Mouse (Mus musculus): ENCODE measurements around the gene Tns1.

Gene Tns1

DNA sequence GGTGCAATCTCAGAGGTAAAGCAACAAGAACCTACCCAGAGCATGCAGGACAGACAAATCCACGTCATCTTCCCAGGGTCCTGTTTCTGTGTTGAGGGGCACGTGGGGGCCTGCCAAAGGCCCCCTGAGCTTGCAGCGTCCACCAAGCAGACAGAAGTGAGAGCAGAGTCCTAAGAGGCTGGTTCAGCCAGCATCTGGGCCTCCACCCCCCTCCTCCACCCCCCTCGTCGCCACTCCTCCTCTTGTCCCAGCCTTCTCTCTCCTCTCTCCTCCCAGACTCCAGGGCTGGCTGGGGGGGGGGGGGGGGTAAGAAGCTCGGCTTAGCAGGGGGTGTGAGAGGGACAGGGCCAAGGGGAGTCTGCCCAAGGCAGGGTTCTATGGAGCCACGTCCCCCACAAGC is 33.1 kb downstream of the Tns1 start:
- no peak for DNase-seq (ENCODE audit: low spot score in 2 of 2)

GRCm38 (mm10) chr1:74090329-74090728 is 33.9 kb downstream of the Tns1 start:
- DNase-seq (ENCODE audit: low spot score in 2 of 2) = no peak

- DNase-seq (ENCODE audit: low spot score in 2 of 2) = no peak
Measured at GRCm38 (mm10) chr1:74088569-74088968, 35.7 kb downstream of the Tns1 start.

DNA sequence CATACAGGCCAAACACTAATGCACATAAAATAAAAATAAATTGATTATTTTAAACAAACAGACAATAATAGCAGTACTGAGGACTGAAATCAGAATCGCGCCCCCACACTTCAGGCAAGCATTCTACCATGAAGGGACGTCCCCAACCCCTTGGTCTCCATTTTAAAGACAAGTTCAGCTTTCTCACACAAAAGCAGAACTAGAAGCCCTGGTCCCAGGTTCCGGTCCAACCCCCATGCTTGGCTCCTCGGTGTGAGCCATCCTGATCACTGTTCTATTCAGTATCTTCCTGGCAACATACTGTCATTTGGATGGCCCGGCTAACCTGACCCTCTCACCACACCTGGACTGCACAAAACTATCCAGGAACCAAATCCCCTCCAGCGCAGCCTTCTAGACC is 38.7 kb downstream of the Tns1 start:
- no peak for DNase-seq (ENCODE audit: low spot score in 2 of 2)

DNA sequence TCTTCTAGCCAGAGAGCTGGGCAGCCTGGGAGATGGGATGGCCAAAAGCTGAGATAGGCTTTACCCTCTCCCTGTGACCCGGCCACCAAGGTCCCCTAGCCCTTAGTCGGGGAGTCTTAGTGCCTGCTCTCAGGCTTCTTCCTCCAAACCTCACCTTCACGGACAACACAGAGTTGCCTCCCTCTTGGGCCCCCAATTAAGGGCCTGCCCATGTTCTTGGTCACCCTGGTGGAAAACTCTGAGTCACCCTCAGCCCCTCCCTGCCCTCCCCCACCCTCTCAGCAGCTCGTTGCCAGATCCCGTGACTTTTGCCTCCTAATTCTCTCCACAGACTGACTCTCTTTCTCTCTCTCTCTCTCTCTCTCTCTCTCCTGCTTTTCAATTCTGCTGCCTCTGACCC is 39.5 kb downstream of the Tns1 start:
- no peak for DNase-seq (ENCODE audit: low spot score in 2 of 2)

- DNase-seq (ENCODE audit: low spot score in 2 of 2) = peak in 1 of 2 experiments; percentile 77
Measured at GRCm38 (mm10) chr1:74084065-74084705, 40.1 kb downstream of the Tns1 start.

GRCm38 (mm10) chr1:74082841-74083463 is 41.3 kb downstream of the Tns1 start:
- peak in 1 of 2 experiments; percentile 59 for DNase-seq (ENCODE audit: low spot score in 2 of 2)

- DNase-seq (ENCODE audit: low spot score in 2 of 2) = no peak
Measured at GRCm38 (mm10) chr1:74081573-74081989, 42.7 kb downstream of the Tns1 start.

- peak in 1 of 2 experiments; percentile 69 for DNase-seq (ENCODE audit: low spot score in 2 of 2)
Measured at GRCm38 (mm10) chr1:74077353-74077752, 46.9 kb downstream of the Tns1 start.

- DNase-seq (ENCODE audit: low spot score in 2 of 2) = no peak
Measured at GRCm38 (mm10) chr1:74076230-74076629, 48.0 kb downstream of the Tns1 start.

- no peak for DNase-seq (ENCODE audit: low spot score in 2 of 2)
Measured at GRCm38 (mm10) chr1:74074693-74075485, 49.4 kb downstream of the Tns1 start.

DNA sequence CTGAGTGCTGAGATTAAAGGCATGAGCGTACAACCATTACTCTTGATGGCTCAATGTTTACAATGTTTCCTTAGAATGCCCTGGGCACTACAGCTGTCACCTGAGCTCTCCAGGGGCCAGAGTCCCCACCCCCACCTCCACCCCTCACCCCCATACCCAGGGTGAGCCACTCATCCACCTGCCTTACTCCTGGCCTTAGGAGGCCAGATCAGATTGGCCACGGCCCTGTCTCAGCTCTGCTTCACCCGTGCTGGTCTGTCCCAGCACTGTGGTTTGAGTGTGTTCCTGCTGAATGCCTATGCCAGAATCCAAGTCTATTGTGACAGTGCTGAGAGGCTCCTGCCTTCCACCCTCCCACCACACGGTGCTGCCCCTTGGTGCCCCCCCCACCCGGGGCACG is 50.5 kb downstream of the Tns1 start:
- no peak for DNase-seq (ENCODE audit: low spot score in 2 of 2)

- DNase-seq (ENCODE audit: low spot score in 2 of 2) = no peak
Measured at GRCm38 (mm10) chr1:74070745-74071144, 53.5 kb downstream of the Tns1 start.

- DNase-seq (ENCODE audit: low spot score in 2 of 2) = no peak
Measured at GRCm38 (mm10) chr1:74070001-74070551, 54.2 kb downstream of the Tns1 start.

DNA sequence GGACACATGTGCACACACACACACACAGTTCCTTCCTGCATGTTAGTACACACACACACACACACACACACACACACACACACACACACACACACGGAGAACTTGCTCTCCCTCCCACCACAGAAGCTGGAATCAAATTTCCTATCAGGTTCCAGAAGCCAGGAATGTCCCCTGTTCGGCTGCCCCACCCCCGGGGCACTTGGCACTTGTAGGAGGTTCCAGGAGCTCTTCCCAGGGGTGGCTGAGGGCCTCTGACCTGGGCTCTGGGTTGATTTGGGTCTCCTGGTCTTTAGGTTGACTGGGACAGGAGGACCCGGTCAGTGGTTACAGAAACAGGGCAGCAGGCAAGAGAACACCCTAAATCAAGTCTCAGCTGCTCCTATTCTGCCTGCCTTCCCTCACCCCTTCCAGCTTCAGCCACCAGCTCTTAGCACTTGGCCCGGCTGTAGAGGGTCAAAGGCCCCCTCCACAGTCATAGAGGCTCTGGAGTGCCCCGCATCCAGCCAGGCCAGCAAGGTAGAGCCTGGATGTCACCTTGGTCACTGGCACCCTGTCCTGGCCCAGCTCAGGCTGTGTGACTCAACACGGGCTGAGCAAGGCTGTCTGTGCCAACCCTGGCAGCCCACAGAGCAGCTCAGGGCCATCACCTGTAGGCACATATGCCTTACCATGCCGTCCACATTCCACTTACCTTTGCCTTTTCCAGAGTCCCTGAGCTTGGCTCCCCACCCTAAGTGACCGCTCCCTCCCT is 55.0 kb downstream of the Tns1 start:
- no peak for DNase-seq (ENCODE audit: low spot score in 2 of 2)

DNA sequence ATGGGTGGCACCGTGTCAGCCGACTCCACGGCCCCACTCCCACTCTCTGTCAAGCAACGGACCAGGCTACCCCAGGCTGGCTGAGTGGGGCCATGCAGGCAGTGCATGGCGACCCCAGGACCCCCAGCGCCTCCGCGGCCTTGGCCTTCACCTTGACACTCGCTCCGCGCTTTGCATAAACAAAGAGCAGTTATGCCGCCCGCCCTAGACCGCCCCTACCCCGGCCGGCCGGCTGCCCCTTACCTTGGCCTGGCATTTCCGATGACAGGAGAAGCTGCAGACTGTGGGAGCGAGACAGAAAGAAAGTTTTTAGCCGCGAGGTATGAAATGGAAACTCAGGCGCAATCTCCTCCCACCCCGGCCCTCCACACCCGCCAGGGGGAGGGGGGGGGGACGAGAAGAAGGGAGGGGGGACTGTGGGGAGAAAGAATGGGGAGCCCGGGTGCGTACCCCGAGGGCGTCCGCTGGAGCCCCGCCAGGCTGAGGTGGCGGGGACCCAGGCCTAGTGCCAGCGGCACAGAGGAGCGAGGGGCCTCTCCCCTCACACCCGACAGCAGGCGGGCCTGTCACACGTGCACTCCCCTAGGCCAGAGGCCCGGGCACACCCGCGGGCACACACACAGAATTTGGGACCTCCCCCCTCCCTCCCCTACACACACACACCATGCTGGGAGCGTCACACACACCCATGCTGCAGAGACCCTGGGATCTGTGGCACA is 55.7 kb downstream of the Tns1 start:
- DNase-seq (ENCODE audit: low spot score in 2 of 2) = no peak

DNA sequence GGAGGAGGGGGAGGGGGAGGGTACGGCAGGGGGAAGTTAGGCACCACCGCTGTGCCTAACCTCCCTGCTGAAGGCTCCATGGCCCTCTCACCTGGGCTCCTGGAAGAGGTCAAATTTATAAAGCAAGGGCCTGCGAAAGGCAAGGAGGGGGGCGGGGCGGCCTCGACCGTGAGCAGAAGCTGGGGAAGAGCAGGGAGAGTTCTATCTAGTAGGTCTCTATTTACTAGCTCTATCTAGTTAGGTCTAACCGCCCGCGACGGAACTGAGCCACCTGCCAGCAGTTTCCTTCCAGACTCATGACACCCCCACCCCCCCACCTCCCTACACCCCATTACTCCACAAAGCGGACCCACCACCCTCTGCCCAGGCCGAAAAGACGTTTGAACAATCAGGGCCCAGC is 56.4 kb downstream of the Tns1 start:
- DNase-seq (ENCODE audit: low spot score in 2 of 2) = no peak

GRCm38 (mm10) chr1:74066576-74066975 is 57.7 kb downstream of the Tns1 start:
- no peak for DNase-seq (ENCODE audit: low spot score in 2 of 2)

- DNase-seq (ENCODE audit: low spot score in 2 of 2) = no peak
Measured at GRCm38 (mm10) chr1:74066061-74066460, 58.2 kb downstream of the Tns1 start.

- no peak for DNase-seq (ENCODE audit: low spot score in 2 of 2)
Measured at GRCm38 (mm10) chr1:74060046-74060445, 64.2 kb downstream of the Tns1 start.

GRCm38 (mm10) chr1:74059552-74059951 is 64.7 kb downstream of the Tns1 start:
- no peak for DNase-seq (ENCODE audit: low spot score in 2 of 2)

Data from urinary bladder, adult 18-20 months (tissue).